Mouse (Mus musculus) lung, adult 2 months (tissue): ENCODE measurements at regions not wholly inside any gene's neighbourhood (a gene's known extent, or its start where the extent isn't known, plus 50 kb on each side); places are given as distances from the start of the nearest gene placed in this dataset.

ENCODE experiments used
- DNase-seq: peaks from one replicate; pipeline ENCODE4 v3.0.0; 2022
- H3K4me1 ChIP-seq: fragments of 200-500 bp; 2 replicates; pipeline ENCODE4 v1.6.1; 2011; ENCODE audit warnings: low read length; ENCODE audit not compliant: control insufficient read depth, insufficient read depth
- H3K4me3 ChIP-seq: fragments of 200-500 bp; replicated peaks from 2 replicates; pipeline ENCODE3; 2011; ENCODE audit warnings: low read depth, mild to moderate bottlenecking, control low read depth, low read length; ENCODE audit errors: extremely low read depth
- CTCF ChIP-seq: fragments of 200-500 bp; IDR thresholded peaks from 2 replicates; pipeline ENCODE4 v1.5.1; 2011; ENCODE audit warnings: mild to moderate bottlenecking, low read length, control low read depth; ENCODE audit not compliant: insufficient read depth
- POLR2A ChIP-seq: fragments of 200-500 bp; IDR thresholded peaks from 2 replicates; pipeline ENCODE4 v1.6.1; 2011; ENCODE audit warnings: low read depth, mild to moderate bottlenecking, control low read depth, low read length, borderline replicate concordance; ENCODE audit errors: extremely low read depth
- WGBS: fragments of 180-500 bp; shearing (Covaris S2); methylation state at CpG from one replicate; pipeline ENCODE4 v1.1.7; 2018; 5-methylcytosine and 5-hydroxymethylcytosine counted together

- TF ChIP-seq CTCF (no peak), POLR2A (no peak)
- whole genome bisulfite sequencing = 79% methylated on average over 1 of the region's 1 CpGs
- Histone ChIP-seq H3K4me3 (no peak overlapping the region), H3K4me1 (no peaks in the 10 kb centered on the region; the same call in 1 of the 2 replicates)
- DNase-seq = no peak
These were observed 419.2 kb upstream of the C030005K15Rik start for GRCm38 (mm10) chr10:98145773-98146172.

DNA sequence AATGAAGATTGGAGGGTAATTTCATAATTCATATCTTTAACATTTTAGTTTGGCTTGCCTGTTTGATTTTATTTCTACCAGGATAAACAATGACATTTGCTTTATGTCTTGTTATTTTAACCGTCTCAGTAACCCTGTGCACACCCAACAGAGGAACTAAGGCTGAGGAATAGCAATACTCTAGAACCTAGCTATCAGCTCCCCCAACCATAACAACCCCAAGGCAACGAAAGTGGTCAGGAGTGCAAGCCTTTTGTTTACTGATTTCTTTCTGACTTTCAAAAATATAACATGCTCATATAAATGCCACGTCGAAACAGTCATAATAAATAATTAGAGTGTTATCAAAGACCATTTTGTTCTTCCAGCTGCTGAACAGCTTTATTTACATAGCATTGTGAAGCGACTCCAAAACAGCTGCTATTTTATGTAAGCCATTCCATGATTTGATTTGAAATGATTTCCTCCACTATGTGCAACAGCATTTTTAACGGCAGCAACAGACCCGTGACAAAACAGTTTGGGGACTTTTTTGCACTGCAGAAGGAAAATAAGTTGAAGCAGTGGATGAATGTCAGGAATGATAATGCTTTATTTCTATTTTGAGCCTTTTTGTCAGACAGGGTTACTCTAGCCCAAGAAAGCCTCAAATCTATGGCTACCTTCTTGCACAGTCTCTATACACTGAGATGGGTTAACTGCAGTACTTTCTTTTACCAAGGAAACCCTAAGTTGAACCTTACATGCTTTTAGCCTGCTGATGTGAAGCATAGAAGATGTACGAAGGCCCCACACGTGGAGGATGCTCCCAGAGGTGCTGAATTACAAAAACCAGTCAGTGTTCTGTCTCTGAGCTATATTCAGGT, 420.7 kb upstream of the C030005K15Rik start:
- Histone ChIP-seq H3K4me3 (no peak overlapping the region), H3K4me1 (no peaks in the 10 kb centered on the region; the same call in 1 of the 2 replicates)
- 42% methylated on average over 9 of the region's 9 CpGs for WGBS
- TF ChIP-seq CTCF (no peak), POLR2A (no peak)
- DNase-seq = no peak

- Histone ChIP-seq H3K4me3 (no peak overlapping the region), H3K4me1 (no peaks in the 10 kb centered on the region)
- TF ChIP-seq POLR2A (no peak), CTCF (no peak)
- DNase-seq = no peak
- 38% methylated on average over 2 of the region's 2 CpGs for WGBS
These were observed 429.4 kb upstream of the C030005K15Rik start for GRCm38 (mm10) chr10:98155982-98156381.

- no peaks in the 10 kb centered on the region for H3K4me1 ChIP-seq
- no peak overlapping the region for H3K4me3 ChIP-seq
- 74% methylated on average over 3 of the region's 3 CpGs for WGBS
- TF ChIP-seq CTCF = no peak
- TF ChIP-seq POLR2A = no peak
- no peak for DNase-seq
These were observed 459.1 kb upstream of the C030005K15Rik start for GRCm38 (mm10) chr10:98185666-98186065.

- Histone ChIP-seq H3K4me3 (no peak overlapping the region), H3K4me1 (no peaks in the 10 kb centered on the region)
- no peak for DNase-seq
- no peak for TF ChIP-seq CTCF
- no peak for TF ChIP-seq POLR2A
- WGBS = 85% methylated on average over 4 of the region's 4 CpGs
These were observed 470.3 kb upstream of the C030005K15Rik start for GRCm38 (mm10) chr10:98196852-98197251.

- TF ChIP-seq POLR2A (no peak), CTCF (no peak)
- 68% methylated on average over 2 of the region's 2 CpGs for WGBS
- DNase-seq = no peak
- Histone ChIP-seq H3K4me3 (no peak overlapping the region), H3K4me1 (no peaks in the 10 kb centered on the region; the same call in 1 of the 2 replicates)
These were observed 483.7 kb upstream of the C030005K15Rik start for GRCm38 (mm10) chr10:98210246-98210645.

DNA sequence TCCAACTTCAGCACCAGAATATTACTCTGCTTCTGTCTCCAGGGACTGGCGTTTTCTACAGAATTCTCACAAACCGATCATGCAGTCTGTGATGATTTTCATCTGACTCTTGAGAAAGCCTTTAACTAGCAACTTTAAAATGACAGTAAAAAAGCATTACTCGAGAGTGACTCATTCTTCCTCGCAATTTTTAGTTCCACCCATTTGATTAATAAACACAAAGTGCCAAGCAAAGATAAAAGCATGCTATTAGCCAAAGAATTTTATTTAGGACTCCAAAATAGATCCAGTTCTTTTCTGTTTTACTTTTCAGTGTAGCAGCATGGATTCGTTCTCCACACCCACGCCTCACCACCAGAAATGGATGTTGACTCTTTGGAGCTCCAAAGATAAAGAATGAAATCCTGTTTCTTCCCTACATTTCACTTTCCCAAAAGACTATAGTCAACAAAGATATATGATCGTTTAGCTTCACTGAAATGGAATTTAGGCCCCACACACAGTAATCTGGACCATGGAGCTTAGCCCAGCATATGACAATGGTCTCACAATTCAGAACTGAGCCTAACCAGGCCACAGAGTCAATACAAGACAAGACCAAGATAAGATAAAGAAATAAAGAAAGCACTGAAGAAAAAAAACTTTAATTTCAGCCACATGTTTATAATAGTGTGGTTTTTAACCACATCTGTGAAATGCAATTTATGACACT, 486.5 kb upstream of the C030005K15Rik start:
- no peaks in the 10 kb centered on the region; the same call in 1 of the 2 replicates for H3K4me1 ChIP-seq
- WGBS = 44% methylated on average over 7 of the region's 7 CpGs
- TF ChIP-seq POLR2A (no peak), CTCF (no peak)
- DNase-seq = no peak
- H3K4me3 ChIP-seq = no peak overlapping the region

DNA sequence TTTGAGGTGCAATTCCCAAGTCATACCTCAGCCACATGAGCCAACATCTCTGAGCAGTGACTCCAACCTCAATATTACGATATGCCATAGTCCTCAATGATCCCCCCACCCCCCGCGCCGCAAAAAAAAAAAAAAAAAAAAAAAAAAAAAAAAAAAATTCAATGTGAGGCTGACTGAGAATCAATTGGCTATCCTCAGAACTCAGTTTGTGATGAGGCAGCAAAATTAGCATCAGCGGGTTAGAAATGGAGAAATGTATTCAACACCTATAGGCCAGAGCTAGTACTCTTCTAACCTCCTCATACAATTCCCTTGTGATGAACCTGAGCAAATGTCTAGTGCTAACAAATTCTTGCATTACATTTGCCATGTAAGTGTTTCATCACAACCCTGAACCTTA, 504.5 kb upstream of the C030005K15Rik start:
- WGBS = 89% methylated on average over 5 of the region's 5 CpGs
- Histone ChIP-seq H3K4me3 (no peak overlapping the region), H3K4me1 (no peaks in the 10 kb centered on the region)
- no peak for TF ChIP-seq POLR2A
- TF ChIP-seq CTCF = no peak
- DNase-seq = no peak

GRCm38 (mm10) chr10:98231705-98232235, 505.2 kb upstream of the C030005K15Rik start:
- no peak for DNase-seq
- H3K4me1 ChIP-seq = no peaks in the 10 kb centered on the region
- H3K4me3 ChIP-seq = no peak overlapping the region
- 66% methylated on average over 4 of the region's 4 CpGs for WGBS
- TF ChIP-seq CTCF = no peak
- no peak for TF ChIP-seq POLR2A
